Mouse (Mus musculus): ENCODE data around the gene Bsnd. TPM values are rescaled to one million over a fixed set of nuclear protein-coding genes. Genes with fewer than 3 reads are reported as not detected.

Bsnd gene
- total RNA-seq, 2 experiments from 2014 or later: not detected

Other genes starting within 250 kb of the Bsnd start
- 10 to 100 TPM; 35.2 to 36.6 TPM for gene Usp24, start 176.1 kb downstream of the Bsnd start, total RNA-seq (2021)
- gene Pcsk9, start 28.0 kb downstream of the Bsnd start, total RNA-seq (2021): not detected
- gene Dhcr24, start 68.8 kb upstream of the Bsnd start, total RNA-seq (2021): 100 to 1,000 TPM in 1 of 2 experiments, 10 to 100 TPM in 1; 44.3 to 281 TPM
- not detected for gene Lexm, start 125.0 kb upstream of the Bsnd start, total RNA-seq (2021)
- under 1 TPM in 1 of 2 experiments, not detected in 1; 0.10 TPM for gene Ttc22, start 130.1 kb upstream of the Bsnd start, total RNA-seq (2021)
- 1 to 10 TPM; 3.2 to 4.9 TPM for gene Pars2, start 158.8 kb upstream of the Bsnd start, total RNA-seq (2021)
- gene Ttc4, start 186.7 kb upstream of the Bsnd start, total RNA-seq (2021): 10 to 100 TPM; 21.9 to 22.1 TPM
- gene Mroh7, start 238.6 kb upstream of the Bsnd start, total RNA-seq (2021): 1 to 10 TPM; 1.5 to 1.7 TPM
- under 1 TPM; 0.20 to 0.26 TPM for gene Fam151a, start 241.6 kb upstream of the Bsnd start, total RNA-seq (2021)